Mouse (Mus musculus): ENCODE data around the gene Npy. TPM values are rescaled to one million over a fixed set of nuclear protein-coding genes. Genes with fewer than 3 reads are reported as not detected.

Gene Npy
- total RNA-seq (2014; fragmentation: Nextera tagmentation) (not detected in 2 replicates), total RNA-seq (2017) (not detected in 2 replicates), polyA plus RNA-seq (2012) (0.24 and 0.34 TPM in 2 replicates)

GRCm38 (mm10) chr6:49821961-49822870 is at the start of gene Npy:
Gene Npy (plus strand): TSS chr6:49822710.
- TF ChIP-seq TAL1 (conservative IDR thresholded peaks at IDR 0.05; ENCODE audit: low read depth, low read length) (no peak), POLR2AphosphoS5 (IDR thresholded peaks at IDR 0.05; ENCODE audit: insufficient replicate concordance, low read depth, low read length) (no peak), CTCF (IDR thresholded peaks at IDR 0.05; ENCODE audit: low read depth, low read length) (no peak), GATA2 (IDR thresholded peaks at IDR 0.05; ENCODE audit: borderline replicate concordance, low read depth, low read length) (no peak), GATA1 (IDR thresholded peaks at IDR 0.05; ENCODE audit: borderline replicate concordance, low read length) (no peak)
- H3K36me3 ChIP-seq (replicated peaks), result no peaks in the 10 kb centered on the region
- ATAC-seq (ENCODE audit: extremely low read depth, insufficient number of reproducible peaks, low FRiP score, poor library complexity, severe bottlenecking) (no peak), DNase-seq (ENCODE audit: low spot score) (no peak)
- H3K27me3 ChIP-seq (ENCODE audit: insufficient read depth, low read length), result peaks cover 12% of the 10 kb centered on the region
- H3K9me3 ChIP-seq (replicated peaks), result no peaks in the 10 kb centered on the region
- H3K4me1 ChIP-seq (ENCODE audit: insufficient read depth, low read depth, low read length), result no peaks in the 10 kb centered on the region
- H3K4me3 ChIP-seq (ENCODE audit: low read depth, low read length), result no peak within 1 kb of the TSS

- Histone ChIP-seq H3K4me1 (ENCODE audit: insufficient read depth, low read depth, low read length) (no peaks in the 10 kb centered on the region), H3K4me3 (ENCODE audit: low read depth, low read length) (no peak overlapping the region), H3K36me3 (replicated peaks) (no peaks in the 10 kb centered on the region), H3K27me3 (ENCODE audit: insufficient read depth, low read length) (peaks cover 3% of the 10 kb centered on the region), H3K9me3 (replicated peaks) (no peaks in the 10 kb centered on the region)
- DNase-seq (ENCODE audit: low spot score) (no peak), ATAC-seq (ENCODE audit: extremely low read depth, insufficient number of reproducible peaks, low FRiP score, poor library complexity, severe bottlenecking) (no peak)
- TF ChIP-seq CTCF (IDR thresholded peaks at IDR 0.05; ENCODE audit: low read depth, low read length) (no peak), TAL1 (conservative IDR thresholded peaks at IDR 0.05; ENCODE audit: low read depth, low read length) (no peak), POLR2AphosphoS5 (IDR thresholded peaks at IDR 0.05; ENCODE audit: insufficient replicate concordance, low read depth, low read length) (no peak), GATA2 (IDR thresholded peaks at IDR 0.05; ENCODE audit: borderline replicate concordance, low read depth, low read length) (no peak), GATA1 (IDR thresholded peaks at IDR 0.05; ENCODE audit: borderline replicate concordance, low read length) (no peak)
These were observed 47.5 kb upstream of the Npy start for GRCm38 (mm10) chr6:49775006-49775405.

- TF ChIP-seq POLR2AphosphoS5 (IDR thresholded peaks at IDR 0.05; ENCODE audit: insufficient replicate concordance, low read depth, low read length), result no peak
- no peak for TF ChIP-seq GATA1 (IDR thresholded peaks at IDR 0.05; ENCODE audit: borderline replicate concordance, low read length)
- TF ChIP-seq CTCF (IDR thresholded peaks at IDR 0.05; ENCODE audit: low read depth, low read length), result no peak
- no peak for TF ChIP-seq GATA2 (IDR thresholded peaks at IDR 0.05; ENCODE audit: borderline replicate concordance, low read depth, low read length)
- TF ChIP-seq TAL1 (conservative IDR thresholded peaks at IDR 0.05; ENCODE audit: low read depth, low read length), result no peak
- Histone ChIP-seq H3K4me3 (ENCODE audit: low read depth, low read length) (no peak overlapping the region), H3K4me1 (ENCODE audit: insufficient read depth, low read depth, low read length) (no peaks in the 10 kb centered on the region), H3K27me3 (ENCODE audit: insufficient read depth, low read length) (peaks cover 3% of the 10 kb centered on the region), H3K36me3 (replicated peaks) (no peaks in the 10 kb centered on the region), H3K9me3 (replicated peaks) (no peaks in the 10 kb centered on the region)
- ATAC-seq (ENCODE audit: extremely low read depth, insufficient number of reproducible peaks, low FRiP score, poor library complexity, severe bottlenecking), result no peak
- DNase-seq (ENCODE audit: low spot score), result no peak
These were observed 44.4 kb upstream of the Npy start for GRCm38 (mm10) chr6:49778109-49778508.

GRCm38 (mm10) chr6:49778729-49779128 is 43.8 kb upstream of the Npy start:
- Histone ChIP-seq H3K4me1 (ENCODE audit: insufficient read depth, low read depth, low read length) (no peaks in the 10 kb centered on the region), H3K9me3 (replicated peaks) (no peaks in the 10 kb centered on the region), H3K27me3 (ENCODE audit: insufficient read depth, low read length) (peaks cover 3% of the 10 kb centered on the region), H3K36me3 (replicated peaks) (no peaks in the 10 kb centered on the region), H3K4me3 (ENCODE audit: low read depth, low read length) (no peak overlapping the region)
- DNase-seq (ENCODE audit: low spot score), result no peak
- TF ChIP-seq CTCF (IDR thresholded peaks at IDR 0.05; ENCODE audit: low read depth, low read length) (no peak), GATA1 (IDR thresholded peaks at IDR 0.05; ENCODE audit: borderline replicate concordance, low read length) (no peak), TAL1 (conservative IDR thresholded peaks at IDR 0.05; ENCODE audit: low read depth, low read length) (no peak), GATA2 (IDR thresholded peaks at IDR 0.05; ENCODE audit: borderline replicate concordance, low read depth, low read length) (no peak), POLR2AphosphoS5 (IDR thresholded peaks at IDR 0.05; ENCODE audit: insufficient replicate concordance, low read depth, low read length) (no peak)
- no peak for ATAC-seq (ENCODE audit: extremely low read depth, insufficient number of reproducible peaks, low FRiP score, poor library complexity, severe bottlenecking)

GRCm38 (mm10) chr6:49779606-49780005 is 42.9 kb upstream of the Npy start:
- no peak for ATAC-seq (ENCODE audit: extremely low read depth, insufficient number of reproducible peaks, low FRiP score, poor library complexity, severe bottlenecking)

GRCm38 (mm10) chr6:49780846-49781400 is 41.6 kb upstream of the Npy start:
- no peaks in the 10 kb centered on the region for H3K36me3 ChIP-seq (replicated peaks)
- H3K4me3 ChIP-seq (ENCODE audit: low read depth, low read length), result no peak overlapping the region
- no peaks in the 10 kb centered on the region for H3K9me3 ChIP-seq (replicated peaks)
- peaks cover 3% of the 10 kb centered on the region for H3K27me3 ChIP-seq (ENCODE audit: insufficient read depth, low read length)
- no peak for DNase-seq (ENCODE audit: low spot score)
- TF ChIP-seq POLR2AphosphoS5 (IDR thresholded peaks at IDR 0.05; ENCODE audit: insufficient replicate concordance, low read depth, low read length), result no peak
- no peak for TF ChIP-seq GATA1 (IDR thresholded peaks at IDR 0.05; ENCODE audit: borderline replicate concordance, low read length)
- ATAC-seq (ENCODE audit: extremely low read depth, insufficient number of reproducible peaks, low FRiP score, poor library complexity, severe bottlenecking), result no peak
- H3K4me1 ChIP-seq (ENCODE audit: insufficient read depth, low read depth, low read length), result no peaks in the 10 kb centered on the region

More at GRCm38 (mm10) chr6:49779606-49780005, 42.9 kb upstream of the Npy start:
- no peak for TF ChIP-seq CTCF (IDR thresholded peaks at IDR 0.05; ENCODE audit: low read depth, low read length)
- no peak for TF ChIP-seq GATA2 (IDR thresholded peaks at IDR 0.05; ENCODE audit: borderline replicate concordance, low read depth, low read length)
- no peak for TF ChIP-seq POLR2AphosphoS5 (IDR thresholded peaks at IDR 0.05; ENCODE audit: insufficient replicate concordance, low read depth, low read length)
- TF ChIP-seq GATA1 (IDR thresholded peaks at IDR 0.05; ENCODE audit: borderline replicate concordance, low read length), result no peak
- TF ChIP-seq TAL1 (conservative IDR thresholded peaks at IDR 0.05; ENCODE audit: low read depth, low read length), result no peak
- H3K36me3 ChIP-seq (replicated peaks), result no peaks in the 10 kb centered on the region
- no peaks in the 10 kb centered on the region for H3K9me3 ChIP-seq (replicated peaks)
- no peak overlapping the region for H3K4me3 ChIP-seq (ENCODE audit: low read depth, low read length)
- H3K4me1 ChIP-seq (ENCODE audit: insufficient read depth, low read depth, low read length), result no peaks in the 10 kb centered on the region
- no peak for DNase-seq (ENCODE audit: low spot score)
- H3K27me3 ChIP-seq (ENCODE audit: insufficient read depth, low read length), result peaks cover 3% of the 10 kb centered on the region

Measured in G1E (cell line).